Mouse (Mus musculus): ENCODE data around the gene Tmem131l.

- TF ChIP-seq CTCF (IDR thresholded peaks at IDR 0.05; ENCODE audit: low read depth, low read length) = no peak
- TF ChIP-seq POLR2A (IDR thresholded peaks at IDR 0.05; ENCODE audit: borderline replicate concordance, low read depth, low read length) = no peak
These were observed 54.5 kb downstream of the Tmem131l start for GRCm38 (mm10) chr3:83985426-83985825.
